Mouse (Mus musculus) heart, adult 2 months (tissue): ENCODE results near the gene Smg9.

Experiments used
- CTCF ChIP-seq: fragments of 200-600 bp; IDR thresholded peaks from 2 replicates; pipeline ENCODE4 v1.8.1; 2022; ENCODE audit warnings: antibody characterized with exemption, mild to moderate bottlenecking, moderate library complexity
- EP300 ChIP-seq: fragments of 200-500 bp; IDR thresholded peaks from 2 replicates; pipeline ENCODE4 v1.6.1; 2011; ENCODE audit warnings: low read depth, low read length, control low read depth; ENCODE audit not compliant: insufficient read depth
- POLR2A ChIP-seq: fragments of 200-500 bp; IDR thresholded peaks from 2 replicates; pipeline ENCODE4 v1.6.1; 2011; ENCODE audit warnings: mild to moderate bottlenecking, low read depth, low read length, control low read depth; ENCODE audit not compliant: insufficient read depth

DNA sequence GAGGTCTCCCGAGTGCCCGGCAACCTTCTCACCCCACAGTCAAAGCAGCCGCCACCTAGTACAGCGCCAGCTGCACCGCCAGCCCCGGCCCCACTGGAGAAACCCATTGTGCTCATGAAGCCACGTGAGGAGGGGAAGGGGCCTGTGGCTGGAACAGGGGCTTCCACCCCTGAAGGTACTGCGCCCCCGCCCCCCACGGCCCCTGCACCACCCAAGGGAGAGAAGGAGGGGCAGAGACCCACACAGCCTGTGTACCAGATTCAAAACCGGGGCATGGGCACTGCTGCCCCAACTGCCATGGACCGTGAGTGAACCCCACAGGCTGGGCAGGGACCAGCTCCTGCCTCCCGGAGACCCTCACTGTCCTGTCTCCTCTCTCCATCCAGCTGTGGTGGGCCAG lies 6.2 kb downstream of the Smg9 start:
- no peak for TF ChIP-seq EP300
- no peak for TF ChIP-seq CTCF
- no peak for TF ChIP-seq POLR2A
